Mouse (Mus musculus) embryonic facial prominence, embryonic 10.5 days (tissue): ENCODE measurements at regions not wholly inside any gene's neighbourhood (a gene's known extent, or its start where the extent isn't known, plus 50 kb on each side); places are given as distances from the start of the nearest gene placed in this dataset.

ENCODE experiments used
- DNase-seq: peaks from one replicate; pipeline ENCODE4 v3.0.0-alpha.2; 2017; ENCODE audit warnings: low spot score
- H3K27ac ChIP-seq: fragments of 300-500 bp; sonication (generic); replicated peaks from 2 replicates; pipeline ENCODE4 v1.5.1; 2016; ENCODE audit warnings: mild to moderate bottlenecking
- H3K27me3 ChIP-seq: fragments of 300-500 bp; sonication (generic); replicated peaks from 2 replicates; pipeline ENCODE4 v1.6.1; 2016; ENCODE audit warnings: low read depth, mild to moderate bottlenecking; ENCODE audit not compliant: poor library complexity, severe bottlenecking
- H3K36me3 ChIP-seq: fragments of 300-500 bp; sonication (generic); replicated peaks from 2 replicates; pipeline ENCODE4 v1.6.1; 2016; ENCODE audit warnings: mild to moderate bottlenecking, moderate library complexity
- H3K4me1 ChIP-seq: fragments of 300-500 bp; sonication (generic); 2 replicates; pipeline ENCODE4 v1.6.1; 2016
- H3K4me3 ChIP-seq: fragments of 300-500 bp; sonication (generic); 2 replicates; pipeline ENCODE4 v1.5.1; 2016; ENCODE audit warnings: mild to moderate bottlenecking, moderate library complexity
- H3K9me3 ChIP-seq: fragments of 300-500 bp; sonication (generic); 2 replicates; pipeline ENCODE4 v1.6.1; 2016; ENCODE audit warnings: mild to moderate bottlenecking
- WGBS: fragments of 180-500 bp; shearing (Covaris S2); methylation state at CpG from one replicate; pipeline ENCODE4 v1.1.7; 2016; 5-methylcytosine and 5-hydroxymethylcytosine counted together

DNA sequence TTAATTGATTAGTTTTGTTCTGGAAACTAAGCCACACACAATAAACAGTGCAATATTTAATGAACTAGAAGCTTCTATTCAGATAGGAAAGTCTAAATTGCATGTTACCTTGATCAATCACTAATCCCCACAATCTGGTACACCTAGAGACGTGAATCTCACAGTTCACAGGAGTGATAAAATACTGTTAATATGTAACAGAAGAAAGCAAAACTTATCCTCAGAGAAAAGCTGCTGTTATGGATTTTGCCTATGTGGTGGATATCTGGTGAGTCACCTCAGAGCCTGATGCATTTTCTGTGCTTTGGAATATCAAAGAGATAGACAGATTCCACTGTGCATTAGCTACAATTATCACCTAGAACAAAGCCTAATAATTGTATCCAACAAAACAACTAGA, 861.5 kb upstream of the Cited2 start:
- no peaks in the 10 kb centered on the region for H3K9me3 ChIP-seq
- no peak for DNase-seq
- WGBS = 87% methylated on average over 1 of the region's 1 CpGs
- no peak overlapping the region for H3K27ac ChIP-seq
- H3K36me3 ChIP-seq = no peaks in the 10 kb centered on the region
- H3K4me1 ChIP-seq = no peaks in the 10 kb centered on the region
- no peak overlapping the region for H3K4me3 ChIP-seq
- no peaks in the 10 kb centered on the region for H3K27me3 ChIP-seq

DNA sequence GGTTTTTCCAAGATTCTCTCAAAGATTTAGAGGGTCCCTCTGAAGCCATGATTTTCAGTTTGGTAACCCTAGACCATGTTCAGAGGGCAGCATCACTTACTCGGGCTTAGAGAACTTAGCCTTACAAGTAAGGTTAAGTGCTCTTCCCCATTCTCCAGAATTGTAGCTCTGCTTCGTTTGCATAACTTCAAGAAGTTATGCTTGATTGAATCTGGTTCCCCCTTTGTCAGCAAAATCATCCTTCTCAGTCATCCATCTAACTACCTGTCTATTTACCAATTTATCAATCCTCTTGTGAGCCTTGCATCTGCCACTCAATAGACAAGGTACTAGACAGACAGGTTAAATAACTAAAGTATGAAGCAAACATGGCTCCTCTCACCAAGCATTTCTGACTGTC, 856.1 kb upstream of the Cited2 start:
- Histone ChIP-seq H3K27ac (no peak overlapping the region), H3K4me1 (no peaks in the 10 kb centered on the region), H3K36me3 (no peaks in the 10 kb centered on the region), H3K4me3 (no peak overlapping the region), H3K9me3 (no peaks in the 10 kb centered on the region), H3K27me3 (no peaks in the 10 kb centered on the region)
- DNase-seq = no peak
- 74% methylated on average over 2 of the region's 2 CpGs for WGBS

DNA sequence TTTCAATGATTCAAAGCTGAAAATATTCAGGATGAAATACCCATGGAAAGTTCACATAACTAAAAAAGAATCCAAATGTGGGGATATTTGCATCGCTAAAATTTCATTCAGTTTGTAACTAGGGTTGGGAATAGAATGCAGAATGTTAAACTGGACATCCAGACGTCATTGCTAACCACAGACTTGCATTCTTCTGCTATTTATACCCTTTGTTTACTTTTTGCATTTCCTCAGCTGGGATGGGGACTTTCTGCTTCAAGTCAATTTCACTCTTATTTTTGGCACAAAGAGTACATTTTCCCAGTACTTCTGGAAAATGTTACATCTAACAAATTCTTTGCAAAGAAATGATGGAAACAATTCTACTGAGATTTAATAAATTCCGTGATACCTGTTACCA, 848.9 kb upstream of the Cited2 start:
- Histone ChIP-seq H3K4me3 (no peak overlapping the region), H3K9me3 (no peaks in the 10 kb centered on the region), H3K27me3 (no peaks in the 10 kb centered on the region), H3K27ac (no peak overlapping the region), H3K4me1 (no peaks in the 10 kb centered on the region), H3K36me3 (no peaks in the 10 kb centered on the region)
- DNase-seq = no peak
- 69% methylated on average over 3 of the region's 3 CpGs for WGBS

GRCm38 (mm10) chr10:16878197-16878596, 844.8 kb upstream of the Cited2 start:
- H3K36me3 ChIP-seq = no peaks in the 10 kb centered on the region
- no peaks in the 10 kb centered on the region for H3K9me3 ChIP-seq
- no peak overlapping the region for H3K27ac ChIP-seq
- DNase-seq = no peak
- no peaks in the 10 kb centered on the region for H3K4me1 ChIP-seq
- H3K4me3 ChIP-seq = no peak overlapping the region
- H3K27me3 ChIP-seq = no peaks in the 10 kb centered on the region

- no peaks in the 10 kb centered on the region for H3K27me3 ChIP-seq
- H3K9me3 ChIP-seq = no peaks in the 10 kb centered on the region
- no peak overlapping the region for H3K27ac ChIP-seq
- no peak for DNase-seq
- H3K4me3 ChIP-seq = no peak overlapping the region
- no peaks in the 10 kb centered on the region for H3K4me1 ChIP-seq
- no peaks in the 10 kb centered on the region for H3K36me3 ChIP-seq
Observed at GRCm38 (mm10) chr10:16893316-16893715, 829.7 kb upstream of the Cited2 start.

DNA sequence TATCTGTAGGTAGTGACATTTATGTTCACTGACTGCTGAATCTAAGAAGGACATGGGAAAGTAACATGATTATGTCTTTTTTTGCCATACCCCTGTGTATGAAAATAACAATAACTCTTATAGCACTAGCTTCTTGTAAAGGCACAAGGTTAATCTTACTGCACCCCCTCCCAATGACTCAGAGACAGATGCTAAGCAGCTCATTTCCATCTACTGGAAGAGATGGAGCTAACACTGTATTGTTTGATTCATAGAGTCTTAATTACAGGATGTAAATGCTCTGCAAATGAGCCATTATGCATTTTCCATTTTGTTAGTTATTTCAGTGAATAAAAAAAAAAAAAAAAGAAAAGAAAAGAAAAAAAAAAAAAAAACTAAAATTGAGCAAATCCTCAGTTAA, 827.7 kb upstream of the Cited2 start:
- no peak overlapping the region for H3K4me3 ChIP-seq
- H3K36me3 ChIP-seq = no peaks in the 10 kb centered on the region
- H3K4me1 ChIP-seq = no peaks in the 10 kb centered on the region
- no peaks in the 10 kb centered on the region for H3K27me3 ChIP-seq
- no peak for DNase-seq
- no peaks in the 10 kb centered on the region for H3K9me3 ChIP-seq
- H3K27ac ChIP-seq = no peak overlapping the region

- Histone ChIP-seq H3K27ac (no peak overlapping the region), H3K27me3 (no peaks in the 10 kb centered on the region), H3K4me1 (no peaks in the 10 kb centered on the region), H3K4me3 (no peak overlapping the region), H3K9me3 (no peaks in the 10 kb centered on the region), H3K36me3 (no peaks in the 10 kb centered on the region)
- DNase-seq = no peak
- WGBS = 84% methylated on average over 2 of the region's 2 CpGs
Observed at GRCm38 (mm10) chr10:16922888-16923287, 800.1 kb upstream of the Cited2 start.

- no peaks in the 10 kb centered on the region for H3K9me3 ChIP-seq
- no peak overlapping the region for H3K27ac ChIP-seq
- H3K4me1 ChIP-seq = no peaks in the 10 kb centered on the region
- H3K4me3 ChIP-seq = no peak overlapping the region
- no peaks in the 10 kb centered on the region for H3K36me3 ChIP-seq
- WGBS = 84% methylated on average over 6 of the region's 6 CpGs
- DNase-seq = no peak
- H3K27me3 ChIP-seq = no peaks in the 10 kb centered on the region
Observed at GRCm38 (mm10) chr10:16923851-16924250, 799.2 kb upstream of the Cited2 start.

DNA sequence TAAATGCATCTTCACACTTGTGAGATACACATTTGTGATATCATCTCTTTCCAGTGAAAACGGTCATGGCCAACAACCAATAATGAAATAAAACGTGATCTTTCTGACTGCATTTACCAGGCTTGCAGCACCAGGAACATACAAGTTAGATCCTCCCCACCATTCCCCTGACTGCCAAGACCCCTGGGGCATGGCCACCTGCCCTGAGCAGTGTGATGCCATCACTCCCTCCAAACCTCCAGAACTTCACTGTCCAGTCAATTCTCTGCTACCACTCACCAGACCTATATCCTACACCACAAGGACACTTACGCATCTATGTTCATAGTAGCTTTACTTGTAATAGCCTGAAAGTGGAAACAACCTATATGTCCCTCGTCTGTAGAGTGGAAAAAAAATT, 785.3 kb upstream of the Cited2 start:
- no peak for DNase-seq
- no peak overlapping the region for H3K4me3 ChIP-seq
- H3K4me1 ChIP-seq = no peaks in the 10 kb centered on the region
- H3K9me3 ChIP-seq = peaks cover 8% of the 10 kb centered on the region; the same call in 1 of the 2 replicates
- H3K36me3 ChIP-seq = no peaks in the 10 kb centered on the region
- no peak overlapping the region for H3K27ac ChIP-seq
- 90% methylated on average over 4 of the region's 4 CpGs for WGBS
- H3K27me3 ChIP-seq = no peaks in the 10 kb centered on the region

DNA sequence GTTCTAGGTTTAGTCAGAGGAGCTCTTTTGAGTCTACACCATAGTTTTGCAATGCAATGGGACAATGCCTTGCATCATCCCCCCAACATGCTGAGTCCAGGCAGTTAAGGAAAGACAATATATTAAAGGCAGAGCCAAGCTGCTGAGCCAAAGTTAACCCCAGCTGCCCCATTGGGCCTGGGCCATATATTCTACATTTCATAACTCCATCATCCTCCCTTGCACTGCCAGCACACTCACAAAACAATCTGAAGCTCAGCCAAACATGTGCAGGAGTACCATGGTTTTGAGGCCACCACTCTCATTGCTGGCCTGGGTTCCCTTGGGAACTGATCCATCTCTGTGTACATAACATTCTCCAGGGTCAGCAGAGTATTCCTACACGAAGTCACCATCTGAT, 771.4 kb upstream of the Cited2 start:
- no peaks in the 10 kb centered on the region for H3K36me3 ChIP-seq
- H3K27me3 ChIP-seq = no peaks in the 10 kb centered on the region
- H3K27ac ChIP-seq = no peak overlapping the region
- no peak for DNase-seq
- H3K4me1 ChIP-seq = no peaks in the 10 kb centered on the region
- no peaks in the 10 kb centered on the region for H3K9me3 ChIP-seq
- 79% methylated on average over 1 of the region's 1 CpGs for WGBS
- no peak overlapping the region for H3K4me3 ChIP-seq

DNA sequence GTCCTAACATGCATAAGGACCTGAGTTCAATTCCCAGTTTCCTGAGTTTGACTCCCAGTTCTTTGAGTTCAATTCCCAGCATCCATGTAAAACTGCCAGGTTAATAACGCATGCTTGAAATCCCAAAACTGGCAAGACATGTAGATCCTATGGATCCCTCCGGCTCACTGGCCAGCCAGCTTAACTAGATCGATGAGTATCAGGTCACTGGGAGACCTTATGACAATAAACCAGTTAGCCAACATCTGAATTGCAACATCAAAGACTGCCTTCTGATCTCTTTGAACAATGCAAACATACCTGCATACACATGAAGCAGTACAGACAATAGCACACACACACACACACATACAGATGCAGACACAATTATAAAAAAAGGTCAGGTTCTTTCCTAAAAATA, 762.0 kb upstream of the Cited2 start:
- Histone ChIP-seq H3K4me1 (no peaks in the 10 kb centered on the region), H3K27me3 (no peaks in the 10 kb centered on the region), H3K4me3 (no peak overlapping the region), H3K9me3 (no peaks in the 10 kb centered on the region), H3K27ac (no peak overlapping the region), H3K36me3 (no peaks in the 10 kb centered on the region)
- 86% methylated on average over 3 of the region's 3 CpGs for WGBS
- no peak for DNase-seq

DNA sequence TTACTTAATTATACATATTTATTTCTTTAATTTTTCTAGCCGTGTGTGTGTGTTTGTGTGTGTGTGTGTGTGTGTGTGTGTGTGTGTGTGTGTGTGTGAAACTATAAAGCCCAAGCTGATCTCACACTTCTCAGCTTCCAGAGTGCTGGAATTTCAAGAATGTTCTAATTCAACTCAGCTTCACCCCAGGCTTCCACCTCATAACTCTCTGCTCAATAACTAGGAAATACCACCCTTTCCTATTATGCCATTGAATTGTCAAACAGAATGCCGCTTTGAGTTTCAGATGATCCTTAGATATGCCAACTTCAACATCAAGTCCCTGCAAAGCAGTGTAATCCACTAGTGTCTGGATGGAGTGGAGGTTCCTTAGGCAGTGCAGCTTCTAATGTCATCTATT, 760.6 kb upstream of the Cited2 start:
- H3K4me3 ChIP-seq = no peak overlapping the region
- no peaks in the 10 kb centered on the region for H3K36me3 ChIP-seq
- no peaks in the 10 kb centered on the region for H3K4me1 ChIP-seq
- no peak for DNase-seq
- WGBS = 64% methylated on average over 2 of the region's 2 CpGs
- no peaks in the 10 kb centered on the region for H3K27me3 ChIP-seq
- H3K9me3 ChIP-seq = no peaks in the 10 kb centered on the region
- H3K27ac ChIP-seq = no peak overlapping the region

- Histone ChIP-seq H3K4me1 (no peaks in the 10 kb centered on the region), H3K27me3 (no peaks in the 10 kb centered on the region), H3K36me3 (no peaks in the 10 kb centered on the region), H3K27ac (no peak overlapping the region), H3K9me3 (0 out of 2 replicates have a peak, but pooled peaks cover under 1% of the 10 kb centered on the region), H3K4me3 (no peak overlapping the region)
- DNase-seq = no peak
- WGBS = 90% methylated on average over 5 of the region's 5 CpGs
Observed at GRCm38 (mm10) chr10:16978770-16979169, 744.2 kb upstream of the Cited2 start.

- WGBS = 67% methylated on average over 1 of the region's 1 CpGs
- Histone ChIP-seq H3K9me3 (no peaks in the 10 kb centered on the region), H3K27ac (no peak overlapping the region), H3K4me3 (no peak overlapping the region), H3K27me3 (no peaks in the 10 kb centered on the region), H3K4me1 (peaks cover 6% of the 10 kb centered on the region; the same call in 1 of the 2 replicates), H3K36me3 (no peaks in the 10 kb centered on the region)
- DNase-seq = no peak
Observed at GRCm38 (mm10) chr10:16990227-16990626, 732.8 kb upstream of the Cited2 start.
